Mouse (Mus musculus) forebrain, embryonic 16.5 days (tissue): ENCODE data around the gene Rab11fip3. TPM values are rescaled to one million over a fixed set of nuclear protein-coding genes. Genes with fewer than 3 reads are reported as not detected.
"Not testable (repeated sequence)": the region's sequence is repeated elsewhere in the genome, so short reads cannot be mapped to it uniquely, and the experiment has no call there.

ENCODE experiments used
- ATAC-seq: fragments of 200-750 bp; cut with Nextera tagmentation; 2 replicates; pipeline ENCODE4 v1.8.0; 2017; ENCODE audit warnings: mild to moderate bottlenecking, moderate library complexity
- H3K27ac ChIP-seq: fragments of 300-500 bp; sonication (generic); 2 replicates; pipeline ENCODE4 v1.5.1; 2014; ENCODE audit warnings: low read length, control low read depth
- H3K27me3 ChIP-seq: fragments of 300-500 bp; sonication (generic); replicated peaks from 2 replicates; pipeline ENCODE4 v1.6.1; 2014; ENCODE audit warnings: low read length; ENCODE audit not compliant: control insufficient read depth, insufficient read depth
- H3K36me3 ChIP-seq: fragments of 300-500 bp; sonication (generic); 2 replicates; pipeline ENCODE4 v1.6.1; 2014; ENCODE audit not compliant: control insufficient read depth, insufficient read depth
- H3K4me1 ChIP-seq: fragments of 300-500 bp; sonication (generic); replicated peaks from 2 replicates; pipeline ENCODE4 v1.6.1; 2014; ENCODE audit warnings: low read length; ENCODE audit not compliant: control insufficient read depth, insufficient read depth
- H3K4me2 ChIP-seq: fragments of 300-500 bp; sonication (generic); 2 replicates; pipeline ENCODE4 v1.6.1; 2014; ENCODE audit warnings: mild to moderate bottlenecking, low read length, control low read depth
- H3K4me3 ChIP-seq: fragments of 300-500 bp; sonication (generic); replicated peaks from 2 replicates; pipeline ENCODE4 v1.5.1; 2014; ENCODE audit warnings: mild to moderate bottlenecking, low read length, control low read depth
- H3K9ac ChIP-seq: fragments of 300-500 bp; sonication (generic); replicated peaks from 2 replicates; pipeline ENCODE4 v1.6.1; 2014; ENCODE audit warnings: low read depth, low read length, control low read depth
- H3K9me3 ChIP-seq: fragments of 300-500 bp; sonication (generic); 2 replicates; pipeline ENCODE4 v1.6.1; 2016; ENCODE audit warnings: low read length; ENCODE audit not compliant: control insufficient read depth
- WGBS: fragments of 180-500 bp; shearing (Covaris S2); extraction: QIAGEN DNeasy Blood & Tissue Kit; methylation state at CpG from one replicate; pipeline ENCODE4 v1.1.7; 2014; 5-methylcytosine and 5-hydroxymethylcytosine counted together
- polyA plus RNA-seq: library from polyadenylated mRNA; unstranded; fragments of >200 nt; fragmentation: Nextera tagmentation; extraction: Ambion mirVana; gene quantifications from 2 replicates; pipeline ENCODE4 v1.2.1, GENCODE M21; 2015

Rab11fip3 gene
- polyA plus RNA-seq, 1 experiment from 2014 or later, result 39.9 TPM

DNA sequence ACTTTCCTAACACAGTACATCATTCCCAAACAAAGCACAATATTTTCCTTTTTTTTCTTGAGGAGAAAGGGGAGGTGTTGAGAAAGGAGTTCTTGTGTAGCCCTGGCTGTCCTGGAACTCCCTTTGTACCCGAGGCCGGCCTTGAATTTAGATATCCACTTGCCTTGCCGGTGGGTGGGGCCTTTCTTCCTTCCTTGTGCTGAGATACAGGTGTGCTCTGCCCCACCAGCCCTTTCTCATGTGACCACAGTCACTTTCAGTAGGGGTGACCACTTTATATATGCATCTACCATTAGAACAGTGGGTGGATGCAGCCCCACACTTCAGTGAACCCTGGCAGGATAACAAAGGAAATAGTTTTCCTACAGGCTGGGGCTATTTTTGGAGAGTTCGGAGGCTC is 42.4 kb upstream of the Rab11fip3 start:
- Histone ChIP-seq H3K4me1 (peaks cover 9% of the 10 kb centered on the region), H3K9me3 (no peaks in the 10 kb centered on the region), H3K27me3 (peaks cover 25% of the 10 kb centered on the region), H3K27ac (no peak overlapping the region), H3K36me3 (no peaks in the 10 kb centered on the region), H3K4me2 (no peak overlapping the region), H3K4me3 (no peak overlapping the region), H3K9ac (no peak overlapping the region)
- WGBS, result 23% methylated on average over 4 of the region's 4 CpGs
- no peak for ATAC-seq

DNA sequence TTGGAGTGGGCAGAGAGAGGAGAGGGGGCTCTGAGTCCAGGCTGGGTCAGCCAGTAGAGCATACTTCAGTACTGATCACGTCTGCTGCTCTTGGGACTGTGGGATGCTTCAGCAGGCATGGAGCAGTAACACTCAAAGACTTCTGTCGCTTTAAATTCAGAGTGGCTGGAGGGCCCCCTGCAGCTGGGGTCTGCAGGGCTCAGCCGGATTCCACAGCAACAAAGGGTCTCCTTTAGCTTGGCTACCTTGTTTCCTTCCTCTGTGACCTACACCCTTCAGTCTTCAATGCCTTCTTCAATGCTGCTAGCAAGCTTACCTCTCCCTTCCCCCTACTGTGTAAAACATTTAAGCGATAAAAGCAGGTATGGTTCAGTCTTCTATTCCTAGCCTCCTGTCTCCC is 41.7 kb upstream of the Rab11fip3 start:
- H3K4me2 ChIP-seq, result no peak overlapping the region
- WGBS, result 3% methylated on average over 4 of the region's 4 CpGs
- peaks cover 9% of the 10 kb centered on the region for H3K4me1 ChIP-seq
- H3K9me3 ChIP-seq, result no peaks in the 10 kb centered on the region
- H3K27me3 ChIP-seq, result peaks cover 25% of the 10 kb centered on the region
- ATAC-seq, result no peak
- no peak overlapping the region for H3K4me3 ChIP-seq
- no peak overlapping the region for H3K9ac ChIP-seq
- no peaks in the 10 kb centered on the region for H3K36me3 ChIP-seq
- no peak overlapping the region for H3K27ac ChIP-seq

DNA sequence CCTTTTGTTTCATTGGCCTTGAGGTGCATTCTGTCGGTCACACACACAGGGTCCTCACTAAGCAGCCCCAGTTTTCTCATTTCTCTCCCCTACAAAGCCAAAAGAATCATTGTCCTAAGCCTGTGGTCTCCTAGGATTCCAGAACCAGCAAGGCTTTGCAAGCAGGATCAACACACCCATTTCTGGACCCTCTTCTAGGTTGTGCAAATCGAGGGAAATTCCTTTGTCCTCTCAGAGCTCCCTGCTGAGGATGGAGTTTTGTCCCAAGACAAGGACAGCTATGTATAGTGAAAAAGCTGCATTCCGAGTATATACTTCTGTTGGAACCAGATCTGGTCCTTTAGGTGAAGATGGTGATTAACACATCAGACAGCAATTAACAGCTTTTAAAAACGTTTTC is 40.8 kb upstream of the Rab11fip3 start:
- Histone ChIP-seq H3K27ac (no peak overlapping the region), H3K9ac (no peak overlapping the region), H3K36me3 (no peaks in the 10 kb centered on the region), H3K9me3 (no peaks in the 10 kb centered on the region), H3K4me1 (peaks cover 9% of the 10 kb centered on the region), H3K4me2 (no peak overlapping the region), H3K4me3 (no peak overlapping the region), H3K27me3 (peaks cover 17% of the 10 kb centered on the region)
- no peak for ATAC-seq
- WGBS, result 10% methylated on average over 4 of the region's 4 CpGs

DNA sequence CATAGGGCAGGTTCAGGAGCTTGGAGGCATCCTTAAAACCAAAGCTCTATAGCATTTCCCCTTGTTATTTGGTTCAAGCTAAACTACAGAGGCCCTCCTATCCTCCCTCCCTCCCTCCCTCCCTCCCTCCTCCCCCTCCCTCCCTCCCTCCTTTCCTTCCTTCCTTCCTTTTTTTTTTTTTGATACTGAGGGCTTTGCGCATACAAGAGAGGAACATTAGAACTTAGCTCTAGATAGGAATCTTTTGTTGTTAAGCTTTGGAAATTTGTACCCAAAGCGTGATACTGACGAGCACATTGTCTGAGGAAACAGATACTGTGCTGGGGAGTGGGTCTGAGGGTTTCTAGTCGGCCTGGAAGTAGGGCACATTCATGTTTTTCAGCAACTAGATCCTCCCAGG is 36.3 kb upstream of the Rab11fip3 start:
- Histone ChIP-seq H3K36me3 (no peaks in the 10 kb centered on the region), H3K4me2 (no peak overlapping the region), H3K27me3 (no peaks in the 10 kb centered on the region), H3K4me3 (no peak overlapping the region), H3K9ac (no peak overlapping the region), H3K9me3 (no peaks in the 10 kb centered on the region), H3K4me1 (no peaks in the 10 kb centered on the region), H3K27ac (no peak overlapping the region)
- WGBS, result 70% methylated on average over 4 of the region's 4 CpGs
- ATAC-seq, result no peak

DNA sequence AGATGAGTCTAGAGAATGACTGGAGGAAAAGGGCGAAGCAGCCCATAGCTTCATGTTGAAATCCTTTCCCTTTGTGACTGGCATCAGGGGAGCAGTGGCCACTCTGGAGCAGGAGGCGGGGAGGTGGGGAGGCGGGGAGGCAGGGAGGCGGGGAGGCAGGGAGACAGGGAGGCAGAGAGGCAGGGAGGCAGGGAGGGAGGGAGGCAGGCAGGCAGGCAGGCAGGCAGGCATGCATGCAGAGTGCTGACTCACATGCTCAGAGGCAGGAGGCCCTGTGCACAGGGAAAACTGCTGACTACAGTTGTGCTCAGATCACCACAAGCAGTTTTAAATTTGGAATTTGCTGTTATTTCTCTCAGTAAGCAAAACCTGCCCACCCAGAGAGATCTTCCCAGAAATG is 32.1 kb upstream of the Rab11fip3 start:
- H3K9me3 ChIP-seq, result no peaks in the 10 kb centered on the region
- no peak overlapping the region for H3K9ac ChIP-seq
- H3K36me3 ChIP-seq, result no peaks in the 10 kb centered on the region
- WGBS, result 45% methylated on average over 4 of the region's 4 CpGs
- H3K4me1 ChIP-seq, result no peaks in the 10 kb centered on the region
- no peaks in the 10 kb centered on the region for H3K27me3 ChIP-seq
- no peak overlapping the region for H3K4me2 ChIP-seq
- H3K27ac ChIP-seq, result no peak overlapping the region
- no peak overlapping the region for H3K4me3 ChIP-seq
- ATAC-seq, result no peak

DNA sequence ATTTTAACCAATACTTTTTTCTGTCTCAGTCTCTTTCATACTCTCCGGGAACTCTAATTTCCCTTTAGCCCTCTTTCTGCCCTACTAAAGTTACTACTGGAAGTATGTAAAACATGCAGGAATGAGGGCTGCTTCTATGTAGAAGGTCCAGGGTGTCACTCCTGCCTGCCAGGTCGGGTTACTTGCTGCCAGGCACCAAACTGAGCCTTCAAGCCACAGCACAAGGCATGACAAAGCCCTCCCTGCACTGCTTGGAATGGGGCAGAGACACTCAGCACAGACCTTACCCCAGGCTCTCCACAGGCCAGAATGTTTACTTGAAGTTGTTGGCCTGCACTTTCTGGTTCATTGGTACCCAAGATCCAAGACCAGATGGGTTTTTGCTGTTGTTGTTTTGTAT is 30.8 kb upstream of the Rab11fip3 start:
- Histone ChIP-seq H3K9me3 (no peaks in the 10 kb centered on the region), H3K4me1 (0 out of 2 replicates have a peak, but pooled peaks cover 3% of the 10 kb centered on the region), H3K4me2 (no peak overlapping the region), H3K27me3 (no peaks in the 10 kb centered on the region), H3K27ac (no peak overlapping the region), H3K36me3 (no peaks in the 10 kb centered on the region), H3K4me3 (no peak overlapping the region), H3K9ac (no peak overlapping the region)
- WGBS, result 43% methylated on average over 2 of the region's 2 CpGs
- no peak for ATAC-seq

DNA sequence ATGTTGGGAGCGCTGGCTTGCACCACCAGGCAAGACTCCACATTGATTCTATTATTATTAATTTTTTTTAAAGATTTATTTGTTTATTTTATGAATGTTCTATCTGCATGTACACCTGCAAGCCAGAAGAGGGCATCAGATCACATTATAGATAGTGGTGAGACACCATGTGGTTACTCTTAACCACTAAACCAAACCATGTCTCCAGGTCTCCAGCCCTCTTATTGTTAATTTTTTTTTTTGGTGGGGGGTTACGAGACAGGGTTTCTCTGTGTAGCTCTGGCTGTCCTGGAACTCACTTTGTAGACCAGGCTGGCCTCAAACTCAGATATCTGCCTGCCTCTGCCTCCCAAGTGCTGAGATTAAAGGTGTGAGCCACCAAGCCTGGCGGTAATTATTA is 30.0 kb upstream of the Rab11fip3 start:
- not testable (repeated sequence) for H3K9me3 ChIP-seq, H3K4me1 ChIP-seq, H3K36me3 ChIP-seq, H3K27me3 ChIP-seq, H3K4me2 ChIP-seq, H3K4me3 ChIP-seq, ATAC-seq, H3K9ac ChIP-seq, H3K27ac ChIP-seq
- WGBS, result 51% methylated on average over 3 of the region's 3 CpGs

DNA sequence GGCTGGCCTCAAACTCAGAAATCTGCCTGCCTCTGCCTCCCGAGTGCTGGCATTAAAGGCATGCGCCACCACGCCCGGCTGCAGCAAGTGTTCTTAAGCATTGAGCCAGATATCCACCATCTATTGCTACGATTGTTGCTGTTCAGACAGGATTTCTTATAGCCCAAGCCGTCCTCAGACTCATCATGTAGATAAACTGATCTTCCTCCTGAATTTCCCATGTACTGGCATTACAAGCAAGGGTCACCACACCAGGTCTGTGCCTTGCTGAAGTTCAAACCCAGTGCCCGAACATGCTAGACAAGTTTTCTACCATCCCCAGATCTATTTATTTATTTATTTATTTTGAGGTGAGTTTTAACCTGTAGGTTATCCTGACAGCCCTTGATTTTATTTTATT is 29.1 kb upstream of the Rab11fip3 start:
- Histone ChIP-seq H3K9me3 (no peaks in the 10 kb centered on the region), H3K4me3 (no peak overlapping the region), H3K9ac (no peak overlapping the region), H3K4me1 (0 out of 2 replicates have a peak, but pooled peaks cover 3% of the 10 kb centered on the region), H3K27me3 (no peaks in the 10 kb centered on the region), H3K27ac (no peak overlapping the region), H3K4me2 (no peak overlapping the region), H3K36me3 (no peaks in the 10 kb centered on the region)
- WGBS, result 92% methylated on average over 7 of the region's 7 CpGs
- no peak for ATAC-seq

DNA sequence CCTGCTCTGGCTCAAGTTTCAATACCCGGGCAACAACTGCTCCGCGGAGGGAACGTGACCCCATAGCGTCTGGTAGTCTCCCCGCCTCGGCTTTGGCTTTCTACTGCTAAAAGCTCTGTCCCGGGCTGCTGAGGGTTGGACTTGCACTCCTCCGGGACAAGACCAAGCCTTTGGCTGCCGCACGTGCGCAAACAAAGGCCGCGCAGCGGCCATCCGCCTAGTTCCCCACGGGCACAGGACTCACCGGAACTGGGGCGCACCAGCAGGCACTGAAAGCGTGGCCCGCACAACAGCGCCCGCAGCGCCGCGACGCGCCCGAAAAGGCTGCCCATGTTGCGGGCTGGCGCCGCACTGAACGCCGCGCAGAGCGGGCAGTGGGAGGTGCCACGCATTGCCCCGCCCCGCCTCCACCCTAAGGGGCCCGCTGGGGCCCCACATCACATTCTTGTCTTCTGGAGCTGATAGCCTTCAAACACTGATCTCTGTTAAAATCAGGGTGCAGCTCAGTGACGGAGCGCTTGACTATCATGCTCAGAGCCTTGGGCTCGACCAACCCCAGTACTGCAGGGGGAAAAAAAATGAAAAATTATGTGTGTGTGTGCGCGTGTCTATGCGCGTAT is 25.9 kb upstream of the Rab11fip3 start, which contains the start of gene Nme4:
Gene Nme4 (minus strand): TSS at position 482 of the 620 bp plus-strand sequence.
- WGBS, result 2% methylated on average over 47 of the region's 47 CpGs
- H3K9me3 ChIP-seq, result no peaks in the 10 kb centered on the region
- peak; percentile 76 for ATAC-seq
- H3K4me1 ChIP-seq, result 0 out of 2 replicates have a peak, but pooled peaks cover 3% of the 10 kb centered on the region
- peak within 1 kb of the TSS; percentile 79 for H3K9ac ChIP-seq
- peak within 1 kb of the TSS; percentile 26; the same call in 1 of the 2 replicates for H3K27ac ChIP-seq
- no peaks in the 10 kb centered on the region for H3K36me3 ChIP-seq
- H3K4me3 ChIP-seq, result peak within 1 kb of the TSS; percentile 60
- H3K27me3 ChIP-seq, result no peaks in the 10 kb centered on the region
- H3K4me2 ChIP-seq, result peak within 1 kb of the TSS; percentile 72
